Mouse (Mus musculus) stomach, embryonic 16.5 days (tissue): ENCODE data around the gene Grhpr. TPM values are rescaled to one million over a fixed set of nuclear protein-coding genes. Genes with fewer than 3 reads are reported as not detected.
A peak's percentile ranks its signal among the peaks of the same experiment; 100 is the strongest.

Experiments used
- ATAC-seq: fragments of 200-750 bp; cut with Nextera tagmentation; 2 replicates; pipeline ENCODE4 v1.8.0; 2017; ENCODE audit warnings: moderate number of reproducible peaks, moderate TSS enrichment; ENCODE audit not compliant: insufficient read depth, low FRiP score
- H3K27ac ChIP-seq: fragments of 300-500 bp; sonication (generic); 2 replicates; pipeline ENCODE4 v1.5.1; 2014; ENCODE audit warnings: low read length
- H3K27me3 ChIP-seq: fragments of 300-500 bp; sonication (generic); 2 replicates; pipeline ENCODE4 v1.6.1; 2014; ENCODE audit warnings: low read length, control low read depth, mixed read lengths; ENCODE audit not compliant: control insufficient read depth, insufficient read depth
- H3K36me3 ChIP-seq: fragments of 300-500 bp; sonication (generic); 2 replicates; pipeline ENCODE4 v1.6.1; 2014; ENCODE audit warnings: low read length; ENCODE audit not compliant: control insufficient read depth, insufficient read depth
- H3K4me1 ChIP-seq: fragments of 300-500 bp; sonication (generic); 2 replicates; pipeline ENCODE4 v1.6.1; 2014; ENCODE audit warnings: low read length, control low read depth, mixed read lengths; ENCODE audit not compliant: control insufficient read depth, insufficient read depth
- H3K4me2 ChIP-seq: fragments of 300-500 bp; sonication (generic); 2 replicates; pipeline ENCODE4 v1.6.1; 2014; ENCODE audit warnings: low read depth, low read length, mixed read lengths
- H3K4me3 ChIP-seq: fragments of 300-500 bp; sonication (generic); replicated peaks from 2 replicates; pipeline ENCODE4 v1.5.1; 2014; ENCODE audit warnings: mild to moderate bottlenecking, low read length
- H3K9ac ChIP-seq: fragments of 300-500 bp; sonication (generic); 2 replicates; pipeline ENCODE4 v1.6.1; 2014; ENCODE audit warnings: low read length
- H3K9me3 ChIP-seq: fragments of 300-500 bp; sonication (generic); replicated peaks from 2 replicates; pipeline ENCODE4 v1.6.1; 2016; ENCODE audit warnings: low read length, control low read depth; ENCODE audit not compliant: control insufficient read depth
- WGBS: fragments of 180-500 bp; shearing (Covaris S2); extraction: QIAGEN DNeasy Blood & Tissue Kit; methylation state at CpG from one replicate; pipeline ENCODE4 v1.1.7; 2014; 5-methylcytosine and 5-hydroxymethylcytosine counted together
- polyA plus RNA-seq: library from polyadenylated mRNA; unstranded; fragments of >200 nt; fragmentation: Nextera tagmentation; extraction: Ambion mirVana; gene quantifications from 2 replicates; pipeline ENCODE4 v1.2.1, GENCODE M21; 2015

Gene Grhpr
- polyA plus RNA-seq, 1 experiment from 2014 or later: 72.0 TPM

DNA sequence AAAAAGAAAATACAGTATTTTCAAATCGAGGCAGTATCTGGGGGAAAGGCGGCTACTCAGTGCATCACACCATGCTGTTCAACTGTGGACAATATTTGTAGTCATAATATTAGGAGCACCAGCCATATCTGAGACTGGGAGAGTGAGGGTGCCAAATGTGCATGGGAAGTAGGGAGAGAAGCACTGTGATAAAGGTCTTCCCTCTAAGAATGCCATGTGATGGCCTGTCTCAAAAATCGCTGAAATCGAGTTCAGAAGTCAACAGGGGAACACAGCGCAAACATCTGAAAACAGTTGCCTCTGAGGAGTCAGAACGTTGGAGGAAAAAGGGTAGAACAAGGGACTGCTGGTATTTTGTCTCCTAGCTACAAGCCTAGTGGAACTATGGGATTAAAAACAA is 18.8 kb downstream of the Grhpr start:
- no peak for ATAC-seq
- no peak overlapping the region for H3K9ac ChIP-seq
- H3K4me2 ChIP-seq: no peak overlapping the region
- no peak overlapping the region for H3K4me3 ChIP-seq
- no peaks in the 10 kb centered on the region for H3K4me1 ChIP-seq
- no peaks in the 10 kb centered on the region for H3K9me3 ChIP-seq
- no peak overlapping the region for H3K27ac ChIP-seq
- WGBS: 89% methylated on average over 6 of the region's 6 CpGs
- no peaks in the 10 kb centered on the region for H3K36me3 ChIP-seq
- no peaks in the 10 kb centered on the region for H3K27me3 ChIP-seq

- H3K27me3 ChIP-seq: no peaks in the 10 kb centered on the region
- no peaks in the 10 kb centered on the region for H3K36me3 ChIP-seq
- H3K4me3 ChIP-seq: no peak overlapping the region
- no peak overlapping the region for H3K9ac ChIP-seq
- no peaks in the 10 kb centered on the region for H3K9me3 ChIP-seq
- 61% methylated on average over 3 of the region's 3 CpGs for WGBS
- H3K4me1 ChIP-seq: peaks cover under 1% of the 10 kb centered on the region; the same call in 1 of the 2 replicates
- H3K4me2 ChIP-seq: no peak overlapping the region
- peak overlapping the region; percentile 38; the same call in 1 of the 2 replicates for H3K27ac ChIP-seq
- peak; percentile 60; the same call in 1 of the 2 replicates for ATAC-seq
These were observed 24.3 kb downstream of the Grhpr start for GRCm38 (mm10) chr4:45005452-45005851.

DNA sequence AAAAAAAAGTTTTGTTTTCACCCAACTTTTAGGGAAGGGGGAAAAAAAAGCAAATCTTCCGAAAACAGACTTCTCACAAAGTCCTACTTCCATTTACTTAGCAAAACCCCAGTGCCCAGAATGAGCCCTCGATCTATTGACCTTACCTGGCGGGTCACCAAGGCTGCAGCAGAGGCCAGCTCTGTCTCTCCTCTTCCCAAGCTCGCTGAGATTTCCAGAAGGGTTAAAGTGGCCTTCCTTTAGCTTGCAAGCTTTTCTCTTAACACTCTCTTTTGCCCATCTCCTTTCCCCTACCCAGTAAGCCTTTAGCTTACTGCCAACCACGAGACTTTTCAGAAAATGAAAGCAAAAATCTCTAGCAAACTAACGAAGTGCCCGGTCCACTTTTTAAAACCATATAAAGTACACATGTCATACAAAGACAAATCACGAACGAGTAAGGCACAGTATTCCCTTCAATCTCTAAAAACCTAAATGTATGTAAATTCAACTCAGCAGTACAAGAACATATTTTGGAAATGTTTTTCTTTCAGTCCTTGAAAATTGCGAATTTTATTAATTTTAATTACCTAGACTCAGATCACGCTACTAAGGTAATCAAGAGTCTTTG is 29.7 kb downstream of the Grhpr start:
- no peaks in the 10 kb centered on the region for H3K36me3 ChIP-seq
- no peaks in the 10 kb centered on the region for H3K9me3 ChIP-seq
- H3K27me3 ChIP-seq: no peaks in the 10 kb centered on the region
- H3K4me2 ChIP-seq: peak overlapping the region; percentile 78
- peak overlapping the region; percentile 98; the same call in 1 of the 2 replicates for H3K27ac ChIP-seq
- no peak for ATAC-seq
- peaks cover 10% of the 10 kb centered on the region for H3K4me1 ChIP-seq
- peak overlapping the region; percentile 93 for H3K9ac ChIP-seq
- 7% methylated on average over 11 of the region's 11 CpGs for WGBS
- peak overlapping the region; percentile 94 for H3K4me3 ChIP-seq

DNA sequence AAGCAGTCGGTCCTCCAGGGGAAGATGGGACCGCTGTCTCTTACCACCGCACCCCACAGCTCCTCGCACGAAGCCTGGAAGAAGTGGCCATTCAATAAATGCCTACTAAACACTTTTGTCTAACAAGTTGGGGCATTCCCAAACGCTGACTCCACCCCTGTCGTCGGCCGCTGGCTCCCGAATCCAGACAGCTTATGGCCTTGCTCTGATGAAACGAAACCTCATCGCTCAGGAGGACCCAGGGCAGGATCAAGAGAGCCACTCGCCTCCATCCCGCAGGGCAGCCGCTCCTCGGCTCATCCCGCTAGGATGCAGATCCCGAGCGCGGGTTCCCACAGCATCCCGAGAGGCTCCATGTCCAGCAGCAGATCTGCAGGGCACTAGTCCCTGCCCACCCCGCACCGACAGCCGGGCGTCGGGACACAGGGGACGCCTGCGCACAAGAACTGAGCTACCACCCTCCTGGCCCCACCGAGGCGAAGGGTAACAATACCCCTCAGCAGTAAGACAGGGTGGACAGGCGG is 30.4 kb downstream of the Grhpr start:
- Histone ChIP-seq H3K9ac (peak overlapping the region; percentile 93), H3K4me3 (peak overlapping the region; percentile 94), H3K4me2 (peak overlapping the region; percentile 78), H3K36me3 (no peaks in the 10 kb centered on the region), H3K27ac (peak overlapping the region; percentile 98), H3K9me3 (no peaks in the 10 kb centered on the region), H3K4me1 (peaks cover 10% of the 10 kb centered on the region), H3K27me3 (no peaks in the 10 kb centered on the region)
- under 1% methylated on average over 31 of the region's 31 CpGs for WGBS
- peak; percentile 45 for ATAC-seq

DNA sequence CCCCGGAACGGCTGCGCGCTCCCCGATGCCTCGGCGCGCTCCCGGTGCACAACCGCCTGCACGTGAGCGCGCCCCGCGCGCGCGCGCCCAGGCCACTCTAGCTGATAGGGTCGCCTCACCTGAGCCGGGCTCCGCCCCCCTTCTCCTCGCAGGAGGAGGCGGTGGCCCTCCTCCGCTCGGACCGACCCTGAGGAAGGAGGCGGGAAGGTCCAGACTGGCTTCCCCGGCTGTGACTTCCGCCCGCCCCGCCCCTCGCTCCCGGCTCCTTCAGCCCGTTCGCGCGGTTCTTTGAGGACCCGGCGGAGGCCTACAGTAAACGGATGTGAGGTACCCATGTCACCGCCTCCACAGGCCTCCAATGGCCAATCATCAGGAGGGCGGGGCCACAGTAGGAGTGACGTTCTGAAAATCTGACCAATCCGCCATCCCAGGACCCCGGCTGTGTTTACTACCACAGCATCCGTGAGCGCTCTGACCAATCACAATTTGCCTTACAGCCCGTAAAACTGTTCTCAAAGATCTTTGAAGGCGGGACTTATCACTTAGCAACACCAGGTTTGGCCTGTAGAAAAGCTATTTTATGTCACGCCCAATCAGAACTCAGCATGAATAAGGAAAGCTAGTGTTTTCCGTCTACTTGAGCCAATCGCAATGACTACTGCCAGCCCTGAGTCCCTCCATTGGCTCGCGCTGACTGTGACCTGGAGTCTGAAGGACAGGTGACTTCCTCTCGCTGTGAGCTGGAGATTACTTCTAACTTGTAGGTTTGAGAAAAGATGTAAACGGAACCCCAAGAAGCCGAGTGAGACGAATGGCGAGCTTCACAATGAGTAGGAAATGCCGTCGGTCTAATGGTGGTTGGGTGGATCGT is 31.1 kb downstream of the Grhpr start, which contains the start of gene Zbtb5:
Gene Zbtb5, minus strand, starts transcription at position 308 of the 871 bp plus-strand sequence.
- Histone ChIP-seq H3K36me3 (no peaks in the 10 kb centered on the region), H3K9me3 (no peaks in the 10 kb centered on the region), H3K4me2 (peak within 1 kb of the TSS; percentile 78), H3K27ac (peak within 1 kb of the TSS; percentile 98), H3K4me1 (peaks cover 10% of the 10 kb centered on the region), H3K27me3 (no peaks in the 10 kb centered on the region), H3K9ac (peak within 1 kb of the TSS; percentile 93), H3K4me3 (peak within 1 kb of the TSS; percentile 94)
- under 1% methylated on average over 63 of the region's 63 CpGs for WGBS
- peak; percentile 98 for ATAC-seq

GRCm38 (mm10) chr4:45013031-45013431 is 31.8 kb downstream of the Grhpr start:
- WGBS: under 1% methylated on average over 13 of the region's 13 CpGs
- Histone ChIP-seq H3K36me3 (no peaks in the 10 kb centered on the region), H3K27me3 (no peaks in the 10 kb centered on the region), H3K9ac (peak overlapping the region; percentile 88), H3K4me2 (peak overlapping the region; percentile 73), H3K9me3 (no peaks in the 10 kb centered on the region), H3K27ac (peak overlapping the region; percentile 93), H3K4me1 (peaks cover 10% of the 10 kb centered on the region), H3K4me3 (peak overlapping the region; percentile 76)
- no peak for ATAC-seq

DNA sequence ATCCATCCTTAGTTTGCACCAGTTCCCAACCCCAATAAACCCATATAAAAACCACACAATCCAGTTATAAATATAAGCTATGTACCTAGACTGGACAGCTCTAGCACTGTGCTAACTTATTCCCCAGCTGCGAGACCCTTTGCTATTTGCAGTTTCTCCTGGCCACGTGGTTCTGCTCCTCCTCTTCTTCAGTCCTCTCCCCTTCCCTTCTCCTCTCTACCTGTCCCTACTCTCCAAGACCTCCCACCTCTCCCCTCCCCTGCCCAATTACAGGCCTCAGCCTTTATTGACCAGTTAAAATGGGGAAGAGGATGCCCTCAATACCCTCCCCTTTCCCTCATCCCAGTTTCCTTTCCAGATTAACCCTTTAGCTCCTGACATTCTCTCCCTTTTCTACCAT is 32.3 kb downstream of the Grhpr start:
- H3K9me3 ChIP-seq: no peaks in the 10 kb centered on the region
- H3K27me3 ChIP-seq: no peaks in the 10 kb centered on the region
- peak overlapping the region; percentile 3; the same call in 1 of the 2 replicates for H3K9ac ChIP-seq
- 2% methylated on average over 2 of the region's 2 CpGs for WGBS
- ATAC-seq: no peak
- no peak overlapping the region for H3K27ac ChIP-seq
- H3K4me1 ChIP-seq: peaks cover 10% of the 10 kb centered on the region
- peak overlapping the region; percentile 76 for H3K4me3 ChIP-seq
- peak overlapping the region; percentile 73 for H3K4me2 ChIP-seq
- no peaks in the 10 kb centered on the region for H3K36me3 ChIP-seq

- peak overlapping the region; percentile 3; the same call in 1 of the 2 replicates for H3K9ac ChIP-seq
- H3K27me3 ChIP-seq: no peaks in the 10 kb centered on the region
- no peak overlapping the region for H3K27ac ChIP-seq
- H3K4me2 ChIP-seq: no peak overlapping the region
- 11% methylated on average over 3 of the region's 3 CpGs for WGBS
- no peaks in the 10 kb centered on the region for H3K9me3 ChIP-seq
- no peak overlapping the region for H3K4me3 ChIP-seq
- H3K4me1 ChIP-seq: peaks cover 15% of the 10 kb centered on the region
- ATAC-seq: no peak
- no peaks in the 10 kb centered on the region for H3K36me3 ChIP-seq
These were observed 34.4 kb downstream of the Grhpr start for GRCm38 (mm10) chr4:45015615-45016014.
